Mouse (Mus musculus) stomach, embryonic 14.5 days (tissue): ENCODE data around the gene Hist1h2bq. TPM values are rescaled to one million over a fixed set of nuclear protein-coding genes. Genes with fewer than 3 reads are reported as not detected.
A peak's percentile ranks its signal among the peaks of the same experiment; 100 is the strongest.
"Not testable (repeated sequence)": the region's sequence is repeated elsewhere in the genome, so short reads cannot be mapped to it uniquely, and the experiment has no call there.

ENCODE experiments used
- ATAC-seq: fragments of 200-750 bp; cut with Nextera tagmentation; 2 replicates; pipeline ENCODE4 v1.8.0; 2017; ENCODE audit warnings: low read depth, moderate TSS enrichment; ENCODE audit not compliant: insufficient number of reproducible peaks, insufficient read depth, low FRiP score
- H3K27ac ChIP-seq: fragments of 300-500 bp; sonication (generic); 2 replicates; pipeline ENCODE4 v1.5.1; 2014; ENCODE audit warnings: mild to moderate bottlenecking, low read length, moderate library complexity, mixed read lengths
- H3K27me3 ChIP-seq: fragments of 300-500 bp; sonication (generic); 2 replicates; pipeline ENCODE4 v1.6.1; 2014; ENCODE audit warnings: low read length, control low read depth, mixed read lengths; ENCODE audit not compliant: control insufficient read depth, insufficient read depth
- H3K36me3 ChIP-seq: fragments of 300-500 bp; sonication (generic); 2 replicates; pipeline ENCODE4 v1.6.1; 2014; ENCODE audit warnings: mild to moderate bottlenecking, control low read depth, low read length, moderate library complexity, mixed read lengths; ENCODE audit not compliant: control insufficient read depth, insufficient read depth
- H3K4me1 ChIP-seq: fragments of 300-500 bp; sonication (generic); 2 replicates; pipeline ENCODE4 v1.6.1; 2014; ENCODE audit warnings: low read length, control low read depth, mixed read lengths; ENCODE audit not compliant: control insufficient read depth, insufficient read depth
- H3K4me2 ChIP-seq: fragments of 300-500 bp; sonication (generic); replicated peaks from 2 replicates; pipeline ENCODE4 v1.6.1; 2014; ENCODE audit warnings: low read depth, low read length, control low read depth
- H3K4me3 ChIP-seq: fragments of 300-500 bp; sonication (generic); 2 replicates; pipeline ENCODE4 v1.5.1; 2014; ENCODE audit warnings: low read depth, low read length, control low read depth
- H3K9ac ChIP-seq: fragments of 300-500 bp; sonication (generic); replicated peaks from 2 replicates; pipeline ENCODE4 v1.6.1; 2014; ENCODE audit warnings: low read depth, mild to moderate bottlenecking, control low read depth, low read length, moderate library complexity, mixed read lengths
- H3K9me3 ChIP-seq: fragments of 300-500 bp; sonication (generic); 2 replicates; pipeline ENCODE4 v1.6.1; 2016; ENCODE audit warnings: low read depth, low read length, control low read depth; ENCODE audit not compliant: control insufficient read depth
- whole genome bisulfite sequencing: fragments of 180-500 bp; shearing (Covaris S2); extraction: QIAGEN DNeasy Blood & Tissue Kit; methylation state at CpG from one replicate; pipeline ENCODE4 v1.1.7; 2014; 5-methylcytosine and 5-hydroxymethylcytosine counted together
- polyA plus RNA-seq: library from polyadenylated mRNA; unstranded; fragments of >200 nt; fragmentation: Nextera tagmentation; extraction: Ambion mirVana; gene quantifications from 2 replicates; pipeline ENCODE4 v1.2.1, GENCODE M21; 2014

Gene Hist1h2bq
- polyA plus RNA-seq, 1 experiment from 2014 or later = 19.7 TPM

DNA sequence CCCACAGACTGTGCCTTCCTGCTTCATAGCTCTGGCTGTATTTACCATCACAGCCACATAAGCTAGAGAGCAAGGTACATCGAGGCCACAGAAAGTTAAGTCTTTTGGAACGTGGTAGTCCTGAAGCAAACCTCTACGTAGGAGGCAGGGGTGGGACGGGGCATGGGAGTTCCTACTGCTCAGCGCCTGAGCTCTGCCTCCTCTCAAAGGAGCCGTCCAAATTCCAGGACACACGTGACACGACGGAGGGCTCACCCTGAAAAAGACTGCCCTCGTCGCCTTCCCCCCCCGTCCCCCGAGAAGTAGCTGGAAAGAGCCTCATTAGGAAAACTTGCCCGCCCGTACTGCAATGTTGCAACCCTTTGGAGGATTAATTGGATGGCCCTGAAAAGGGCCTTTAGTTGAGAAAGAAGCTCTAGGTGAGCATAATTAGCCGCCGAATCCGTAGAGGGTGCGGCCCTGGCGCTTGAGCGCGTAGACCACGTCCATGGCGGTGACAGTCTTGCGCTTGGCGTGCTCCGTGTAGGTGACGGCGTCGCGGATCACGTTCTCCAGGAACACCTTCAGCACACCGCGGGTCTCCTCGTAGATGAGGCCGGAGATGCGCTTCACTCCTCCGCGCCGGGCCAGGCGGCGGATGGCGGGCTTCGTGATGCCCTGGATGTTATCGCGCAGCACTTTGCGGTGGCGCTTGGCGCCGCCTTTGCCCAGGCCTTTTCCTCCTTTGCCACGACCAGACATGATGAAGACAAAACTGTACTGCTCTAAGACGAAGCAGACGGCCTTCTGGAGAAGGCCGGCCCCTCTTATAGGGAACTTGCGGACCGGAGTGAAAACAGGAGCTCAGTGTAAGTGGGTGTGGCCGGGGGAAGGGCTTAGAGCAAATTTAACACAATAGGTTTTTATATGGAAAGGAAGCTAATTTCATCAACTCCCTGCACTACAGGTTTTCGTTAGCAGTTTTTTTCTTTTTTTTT is 21.7 kb upstream of the Hist1h2bq start, which contains the start of gene Hist1h4n:
Gene Hist1h4n (minus strand): TSS at position 779 of the 977 bp plus-strand sequence.
- H3K9ac ChIP-seq, H3K9me3 ChIP-seq, H3K4me3 ChIP-seq, H3K27ac ChIP-seq, H3K36me3 ChIP-seq, H3K4me1 ChIP-seq, H3K27me3 ChIP-seq, H3K4me2 ChIP-seq: not testable (repeated sequence)
- peak; percentile 81 for ATAC-seq
- WGBS = 0% methylated on average over 23 of the region's 58 CpGs

DNA sequence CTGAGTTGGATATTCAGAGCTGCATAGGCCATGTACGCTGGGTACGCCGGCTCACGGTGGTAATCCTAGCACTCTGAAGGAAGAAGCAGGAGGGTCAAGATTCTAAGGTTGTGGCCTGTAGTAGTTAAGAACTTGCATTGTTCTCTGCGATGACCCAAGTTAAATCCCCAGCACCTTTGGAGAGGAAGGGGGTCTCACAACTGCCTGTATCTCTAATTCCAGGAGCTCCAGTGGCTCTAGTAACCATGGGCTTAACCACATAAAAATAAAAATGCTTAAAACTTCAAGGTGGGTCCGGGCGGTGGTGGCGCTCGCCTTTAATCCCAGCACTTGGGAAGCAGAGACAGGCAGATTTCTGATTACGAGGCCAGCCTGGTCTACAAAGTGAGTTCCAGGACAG is 20.3 kb upstream of the Hist1h2bq start:
- ATAC-seq = no peak

DNA sequence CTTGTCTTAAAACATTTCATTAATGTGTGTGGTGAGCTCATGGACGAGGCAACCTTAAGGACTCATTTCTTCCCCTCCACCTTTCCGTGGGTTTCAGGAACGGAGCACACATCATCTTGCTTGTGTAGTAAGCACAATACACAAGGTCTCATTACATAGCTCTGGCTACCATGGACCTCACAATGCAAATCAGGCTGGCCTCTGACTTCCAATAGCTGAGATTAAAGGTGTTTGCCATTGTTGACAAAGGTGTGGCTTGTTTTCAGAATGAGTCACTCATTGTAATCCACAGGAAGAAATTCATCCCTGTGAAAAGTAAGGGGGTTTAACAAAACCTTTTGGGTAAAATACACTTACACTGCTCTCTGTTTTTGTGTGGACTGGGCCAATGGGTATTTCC is 18.5 kb upstream of the Hist1h2bq start:
- no peak overlapping the region for H3K4me3 ChIP-seq
- H3K27me3 ChIP-seq = no peaks in the 10 kb centered on the region
- H3K9ac ChIP-seq = no peak overlapping the region
- WGBS = 58% methylated on average over 3 of the region's 3 CpGs
- no peaks in the 10 kb centered on the region for H3K4me1 ChIP-seq
- ATAC-seq = no peak
- H3K36me3 ChIP-seq = no peaks in the 10 kb centered on the region
- no peaks in the 10 kb centered on the region for H3K9me3 ChIP-seq
- no peak overlapping the region for H3K27ac ChIP-seq
- H3K4me2 ChIP-seq = no peak overlapping the region

More for the DNA sequence above, 20.3 kb upstream of the Hist1h2bq start:
- H3K36me3 ChIP-seq = no peaks in the 10 kb centered on the region
- no peaks in the 10 kb centered on the region for H3K27me3 ChIP-seq
- H3K9ac ChIP-seq = no peak overlapping the region
- no peak overlapping the region for H3K27ac ChIP-seq
- no peaks in the 10 kb centered on the region for H3K4me1 ChIP-seq
- no peak overlapping the region for H3K4me3 ChIP-seq
- WGBS = 88% methylated on average over 10 of the region's 10 CpGs
- H3K4me2 ChIP-seq = no peak overlapping the region
- H3K9me3 ChIP-seq = no peaks in the 10 kb centered on the region

DNA sequence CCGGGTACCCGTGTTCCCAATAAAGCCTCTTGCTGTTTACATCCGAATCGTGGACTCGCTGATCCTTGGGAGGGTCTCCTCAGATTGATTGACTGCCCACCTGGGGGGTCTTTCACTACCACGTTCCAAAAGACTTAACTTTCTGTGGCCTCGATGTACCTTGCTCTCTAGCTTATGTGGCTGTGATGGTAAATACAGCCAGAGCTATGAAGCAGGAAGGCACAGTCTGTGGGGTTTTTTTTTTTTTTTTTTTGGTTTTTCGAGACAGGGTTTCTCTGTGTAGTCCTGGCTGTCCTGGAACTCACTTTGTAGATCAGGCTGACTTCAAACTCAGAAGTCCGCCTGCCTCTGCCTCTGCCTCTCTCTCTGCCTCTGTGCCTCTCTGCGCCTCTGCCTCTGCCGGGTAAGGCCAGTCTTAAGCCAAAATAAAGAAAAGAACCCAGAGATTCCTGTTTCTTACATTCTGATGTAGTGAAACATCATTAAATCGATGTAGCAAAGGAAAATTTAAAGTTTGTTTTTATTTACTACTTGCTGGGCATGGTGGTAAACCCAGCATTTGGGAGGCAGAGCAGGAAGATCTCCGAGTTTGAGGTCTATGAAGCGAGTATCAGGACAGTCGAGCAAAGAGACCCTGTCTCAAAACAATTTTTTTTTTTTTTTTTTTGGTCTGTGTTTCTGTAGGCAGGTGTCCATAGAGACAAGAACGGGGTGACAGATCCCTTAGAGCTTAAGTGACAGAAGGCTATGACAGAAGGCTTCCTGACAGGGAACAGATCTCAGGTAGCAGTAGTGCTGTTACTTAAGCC is 10.3 kb upstream of the Hist1h2bq start:
- not testable (repeated sequence) for H3K9me3 ChIP-seq, H3K27ac ChIP-seq, H3K4me1 ChIP-seq, H3K27me3 ChIP-seq, H3K4me2 ChIP-seq, H3K9ac ChIP-seq, ATAC-seq, H3K36me3 ChIP-seq, H3K4me3 ChIP-seq
- WGBS = 84% methylated on average over 6 of the region's 16 CpGs

DNA sequence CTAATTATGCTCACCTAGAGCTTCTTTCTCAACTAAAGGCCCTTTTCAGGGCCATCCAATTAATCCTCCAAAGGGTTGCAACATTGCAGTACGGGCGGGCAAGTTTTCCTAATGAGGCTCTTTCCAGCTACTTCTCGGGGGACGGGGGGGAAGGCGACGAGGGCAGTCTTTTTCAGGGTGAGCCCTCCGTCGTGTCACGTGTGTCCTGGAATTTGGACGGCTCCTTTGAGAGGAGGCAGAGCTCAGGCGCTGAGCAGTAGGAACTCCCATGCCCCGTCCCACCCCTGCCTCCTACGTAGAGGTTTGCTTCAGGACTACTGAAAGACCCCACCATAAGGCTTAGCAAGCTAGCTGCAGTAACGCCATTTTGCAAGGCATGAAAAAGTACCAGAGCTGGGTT is 2.1 kb upstream of the Hist1h2bq start:
- 0% methylated on average over 12 of the region's 14 CpGs for WGBS
- not testable (repeated sequence) for H3K4me2 ChIP-seq, H3K27me3 ChIP-seq

DNA sequence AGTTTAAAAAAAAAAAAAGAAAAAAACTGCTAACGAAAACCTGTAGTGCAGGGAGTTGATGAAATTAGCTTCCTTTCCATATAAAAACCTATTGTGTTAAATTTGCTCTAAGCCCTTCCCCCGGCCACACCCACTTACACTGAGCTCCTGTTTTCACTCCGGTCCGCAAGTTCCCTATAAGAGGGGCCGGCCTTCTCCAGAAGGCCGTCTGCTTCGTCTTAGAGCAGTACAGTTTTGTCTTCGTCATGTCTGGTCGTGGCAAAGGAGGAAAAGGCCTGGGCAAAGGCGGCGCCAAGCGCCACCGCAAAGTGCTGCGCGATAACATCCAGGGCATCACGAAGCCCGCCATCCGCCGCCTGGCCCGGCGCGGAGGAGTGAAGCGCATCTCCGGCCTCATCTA is 1.5 kb upstream of the Hist1h2bq start, which contains the start of gene Hist1h4m:
Gene Hist1h4m (plus strand): TSS at position 208 of the 400 bp plus-strand sequence.
- H3K4me3 ChIP-seq, H3K27me3 ChIP-seq, H3K9me3 ChIP-seq, H3K4me1 ChIP-seq, H3K4me2 ChIP-seq, H3K9ac ChIP-seq, H3K36me3 ChIP-seq: not testable (repeated sequence)
- 0 out of 2 replicates have a peak within 1 kb of the TSS, but pooled peaks have one; percentile 52 for H3K27ac ChIP-seq
- peak; percentile 60 for ATAC-seq
- no CpG with 5 or more reads among the region's 24 CpGs for WGBS

More for the DNA sequence above, 2.1 kb upstream of the Hist1h2bq start:
- not testable (repeated sequence) for H3K4me1 ChIP-seq, H3K36me3 ChIP-seq, H3K9ac ChIP-seq, H3K4me3 ChIP-seq, H3K9me3 ChIP-seq
- peak; percentile 69 for ATAC-seq
- 0 out of 2 replicates have a peak overlapping the region, but pooled peaks have one; percentile 52 for H3K27ac ChIP-seq

DNA sequence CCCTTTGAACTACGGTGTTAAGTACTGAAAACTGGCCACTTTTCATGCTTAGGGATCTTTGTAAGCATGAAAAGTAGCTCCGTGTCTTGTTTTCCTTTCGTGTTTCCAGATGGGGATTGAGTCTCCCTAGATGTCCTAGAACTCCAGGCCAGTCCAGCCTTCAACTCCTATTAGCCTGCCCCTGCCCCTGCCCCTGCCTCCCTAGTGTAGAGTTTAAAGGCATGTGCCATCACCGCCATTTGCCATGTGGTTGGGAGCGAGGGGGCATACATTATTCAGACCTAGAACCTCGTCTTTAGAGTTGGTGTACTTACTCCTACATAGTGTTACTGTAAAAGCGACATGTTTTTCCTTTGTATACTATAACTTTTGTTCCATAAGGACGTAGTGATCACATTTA is 1.1 kb upstream of the Hist1h2bq start:
- not testable (repeated sequence) for ATAC-seq, H3K9me3 ChIP-seq, H3K4me3 ChIP-seq, H3K9ac ChIP-seq, H3K4me2 ChIP-seq, H3K36me3 ChIP-seq, H3K27ac ChIP-seq, H3K27me3 ChIP-seq, H3K4me1 ChIP-seq
- WGBS = no CpG with 5 or more reads among the region's 8 CpGs

DNA sequence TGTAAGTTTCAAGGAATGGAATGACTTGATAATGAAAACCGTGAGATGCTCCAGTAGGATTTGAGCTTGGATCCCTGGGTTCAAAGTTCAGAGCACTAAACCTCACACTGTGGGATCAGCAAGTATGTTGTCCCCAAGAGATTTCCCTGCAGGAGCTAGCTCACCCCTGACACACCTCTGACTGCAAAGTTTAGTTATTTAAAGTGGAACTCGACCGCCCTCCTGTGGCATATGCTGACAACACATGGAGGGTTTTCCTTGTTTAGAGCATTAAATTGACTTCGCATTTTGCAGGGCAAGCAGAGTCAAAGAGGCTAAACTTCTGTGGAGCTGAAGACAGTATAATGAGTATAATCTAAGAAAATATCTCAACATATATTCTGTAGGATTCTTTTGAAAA is 6.9 kb downstream of the Hist1h2bq start:
- not testable (repeated sequence) for H3K9ac ChIP-seq, H3K4me3 ChIP-seq, H3K9me3 ChIP-seq, H3K4me2 ChIP-seq, H3K36me3 ChIP-seq, H3K4me1 ChIP-seq, H3K27me3 ChIP-seq, H3K27ac ChIP-seq
- WGBS = no CpG with 5 or more reads among the region's 4 CpGs
- peak; percentile 76; the same call in 1 of the 2 replicates for ATAC-seq
